In genomic region chr11:78829373-78829772, GRCm38 (mm10) we compare ENCODE assay signal across 14 mouse cellular contexts. TPM values are rescaled to one million over a fixed set of nuclear protein-coding genes. Genes with fewer than 3 reads are reported as not detected.
DNase-seq lines count a peak whose midpoint lies in the region; ATAC-seq lines count a peak whose summit lies in the region.
"Had no signal": no experiment of that assay in that cellular context is flagged by ENCODE, and none has a peak within 500 bp of the region (broad histone marks: within the 10 kb centered on the region; RNA-seq: fewer than 3 reads in every experiment).

No protein-coding gene starts in this region.

- H3K36me3 ChIP-seq in hindbrain, embryonic 10.5 days: no peaks in the 10 kb centered on the region
- no peaks in the 10 kb centered on the region for H3K36me3 ChIP-seq in hindbrain, embryonic 14.5 days (replicated peaks; ENCODE audit: control insufficient read depth, insufficient read depth)
- H3K36me3 ChIP-seq in embryonic facial prominence, embryonic 10.5 days (replicated peaks): no peaks in the 10 kb centered on the region
- H3K36me3 ChIP-seq: hindbrain, embryonic 15.5 days; midbrain, embryonic 15.5 days; stomach, embryonic 15.5 days had no signal

- H3K4me3 ChIP-seq in hindbrain, embryonic 10.5 days: no peak overlapping the region
- no peak overlapping the region for H3K4me3 ChIP-seq in hindbrain, embryonic 14.5 days (replicated peaks; ENCODE audit: low read length)
- no peak overlapping the region for H3K4me3 ChIP-seq in embryonic facial prominence, embryonic 10.5 days
- H3K4me3 ChIP-seq: hindbrain, embryonic 15.5 days; midbrain, embryonic 15.5 days; stomach, embryonic 15.5 days had no signal

- peak overlapping the region; percentile 62; the same call in 1 of the 2 replicates for H3K27ac ChIP-seq in hindbrain, embryonic 10.5 days
- no peak overlapping the region for H3K27ac ChIP-seq in hindbrain, embryonic 14.5 days
- peak overlapping the region; percentile 44; the same call in 1 of the 2 replicates for H3K27ac ChIP-seq in embryonic facial prominence, embryonic 10.5 days (replicated peaks)
- H3K27ac ChIP-seq: hindbrain, embryonic 15.5 days; midbrain, embryonic 15.5 days; stomach, embryonic 15.5 days had no signal

- no peaks in the 10 kb centered on the region for H3K9me3 ChIP-seq in hindbrain, embryonic 10.5 days
- no peaks in the 10 kb centered on the region for H3K9me3 ChIP-seq in hindbrain, embryonic 14.5 days (ENCODE audit: control insufficient read depth, low read length)
- no peaks in the 10 kb centered on the region for H3K9me3 ChIP-seq in embryonic facial prominence, embryonic 10.5 days
- H3K9me3 ChIP-seq: hindbrain, embryonic 15.5 days; midbrain, embryonic 15.5 days; stomach, embryonic 15.5 days had no signal

- peak; percentile 54 for DNase-seq in hindbrain, embryonic 10.5 days (ENCODE audit: low spot score)
- DNase-seq in hindbrain, embryonic 14.5 days (ENCODE audit: low spot score): no peak
- DNase-seq in Muller cell, postnatal 12 days (ENCODE audit: inconsistent ontology term): peak; percentile 89
- DNase-seq in embryonic facial prominence, embryonic 10.5 days (ENCODE audit: low spot score): peak; percentile 41
- peak; percentile 62 for DNase-seq in kidney, postnatal 14 days
- DNase-seq in cerebellum, postnatal 14 days: no peak
- DNase-seq in gastrocnemius, postnatal 10 days: no peak
- DNase-seq in frontal cortex, postnatal 36 days (ENCODE audit: low spot score in 2 of 2): no peak
- DNase-seq: cerebellum, adult 11 months; gastrocnemius, postnatal 14 days; left cerebral cortex, postnatal 4 days had no signal

- no peak overlapping the region for H3K9ac ChIP-seq in hindbrain, embryonic 14.5 days
- H3K9ac ChIP-seq: hindbrain, embryonic 15.5 days; midbrain, embryonic 15.5 days; stomach, embryonic 15.5 days had no signal

- 2% methylated on average over 6 of the region's 6 CpGs for WGBS in hindbrain, embryonic 10.5 days
- 10% methylated on average over 6 of the region's 6 CpGs for WGBS in hindbrain, embryonic 14.5 days
- WGBS in embryonic facial prominence, embryonic 10.5 days: 5% methylated on average over 6 of the region's 6 CpGs

- H3K4me1 ChIP-seq in hindbrain, embryonic 10.5 days (replicated peaks): peaks cover 76% of the 10 kb centered on the region
- peaks cover 19% of the 10 kb centered on the region; the same call in 1 of the 2 replicates for H3K4me1 ChIP-seq in hindbrain, embryonic 14.5 days (replicated peaks; ENCODE audit: control insufficient read depth, insufficient read depth, low read length)
- H3K4me1 ChIP-seq in embryonic facial prominence, embryonic 10.5 days: peaks cover 62% of the 10 kb centered on the region

- no peak overlapping the region for H3K4me2 ChIP-seq in hindbrain, embryonic 14.5 days (replicated peaks)
- H3K4me2 ChIP-seq: hindbrain, embryonic 15.5 days; midbrain, embryonic 15.5 days; stomach, embryonic 15.5 days had no signal

- H3K27me3 ChIP-seq in hindbrain, embryonic 10.5 days (ENCODE audit: insufficient read depth, poor library complexity, severe bottlenecking): no peaks in the 10 kb centered on the region
- H3K27me3 ChIP-seq in hindbrain, embryonic 14.5 days (ENCODE audit: control insufficient read depth, insufficient read depth, low read length): no peaks in the 10 kb centered on the region
- H3K27me3 ChIP-seq in embryonic facial prominence, embryonic 10.5 days (replicated peaks; ENCODE audit: low read depth, poor library complexity, severe bottlenecking): no peaks in the 10 kb centered on the region
- H3K27me3 ChIP-seq: hindbrain, embryonic 15.5 days; midbrain, embryonic 15.5 days; stomach, embryonic 15.5 days had no signal

- ATAC-seq in hindbrain, embryonic 14.5 days (ENCODE audit: low FRiP score): no peak
- ATAC-seq: midbrain, embryonic 15.5 days had no signal

RNA-seq across cellular contexts. Expression of gene Lyrm9, which starts 3.0 kb away (rescaled TPM):
- 19.8 and 23.9 TPM in 2 replicates for polyA plus RNA-seq in hindbrain, embryonic 10.5 days (2016; fragmentation: Nextera tagmentation; extraction: Ambion mirVana)
- 32.3 and 35.7 TPM in 2 replicates for polyA plus RNA-seq in hindbrain, embryonic 14.5 days (2014; fragmentation: Nextera tagmentation; extraction: Ambion mirVana)
- polyA plus RNA-seq in embryonic facial prominence, embryonic 10.5 days (2016; fragmentation: Nextera tagmentation; extraction: Ambion mirVana): 18.9 and 24.5 TPM in 2 replicates
- total RNA-seq in gastrocnemius, postnatal 10 days (2021): 10 to 100 TPM; 11.6 to 16.7 TPM

Comparison
In these comparisons a context has a peak if more than half of its experiments do, and no peak if none do; other contexts are left out.
1. DNase-seq: peak in hindbrain, embryonic 10.5 days (single experiment), Muller cell, postnatal 12 days (single experiment), embryonic facial prominence, embryonic 10.5 days (single experiment) and kidney, postnatal 14 days (single experiment); none in hindbrain, embryonic 14.5 days (single experiment), cerebellum, postnatal 14 days (0 of 2), gastrocnemius, postnatal 10 days (single experiment) and frontal cortex, postnatal 36 days (0 of 2).